Mouse (Mus musculus) kidney, embryonic 15.5 days (tissue): ENCODE data around the gene Lbp. TPM values are rescaled to one million over a fixed set of nuclear protein-coding genes. Genes with fewer than 3 reads are reported as not detected.

Source experiments
- ATAC-seq: fragments of 200-750 bp; cut with Nextera tagmentation; replicated peaks from 2 replicates; pipeline ENCODE4 v1.8.0; 2017; ENCODE audit warnings: moderate TSS enrichment; ENCODE audit not compliant: low FRiP score
- H3K27ac ChIP-seq: fragments of 300-500 bp; sonication (generic); 2 replicates; pipeline ENCODE4 v1.5.1; 2015; ENCODE audit warnings: mild to moderate bottlenecking, inconsistent platforms
- H3K27me3 ChIP-seq: fragments of 300-500 bp; sonication (generic); 2 replicates; pipeline ENCODE4 v1.6.1; 2015; ENCODE audit warnings: inconsistent platforms
- H3K36me3 ChIP-seq: fragments of 300-500 bp; sonication (generic); 2 replicates; pipeline ENCODE4 v1.6.1; 2015; ENCODE audit warnings: inconsistent platforms
- H3K4me1 ChIP-seq: fragments of 300-500 bp; sonication (generic); 2 replicates; pipeline ENCODE4 v1.6.1; 2015; ENCODE audit warnings: inconsistent platforms
- H3K4me2 ChIP-seq: fragments of 300-500 bp; sonication (generic); 2 replicates; pipeline ENCODE4 v1.6.1; 2015; ENCODE audit warnings: moderate library complexity, mild to moderate bottlenecking, inconsistent platforms
- H3K4me3 ChIP-seq: fragments of 300-500 bp; sonication (generic); replicated peaks from 2 replicates; pipeline ENCODE4 v1.5.1; 2015; ENCODE audit warnings: mild to moderate bottlenecking, inconsistent platforms
- H3K9ac ChIP-seq: fragments of 300-500 bp; sonication (generic); 2 replicates; pipeline ENCODE4 v1.6.1; 2015; ENCODE audit warnings: mild to moderate bottlenecking, inconsistent platforms
- H3K9me3 ChIP-seq: fragments of 300-500 bp; sonication (generic); replicated peaks from 2 replicates; pipeline ENCODE4 v1.6.1; 2016; ENCODE audit warnings: inconsistent platforms
- WGBS: fragments of 180-500 bp; shearing (Covaris S2); methylation state at CpG from one replicate; pipeline ENCODE4 v1.1.7; 2015; ENCODE audit warnings: mixed read lengths; 5-methylcytosine and 5-hydroxymethylcytosine counted together
- polyA plus RNA-seq: library from polyadenylated mRNA; unstranded; fragments of >200 nt; fragmentation: Nextera tagmentation; extraction: Ambion mirVana; gene quantifications from 2 replicates; pipeline ENCODE4 v1.2.1, GENCODE M21; 2015

Lbp gene
- polyA plus RNA-seq, 1 experiment from 2014 or later, result 27.2 TPM

GRCm38 (mm10) chr2:158279656-158280055 is 26.6 kb upstream of the Lbp start:
- no peak for ATAC-seq
- Histone ChIP-seq H3K27ac (peak overlapping the region; percentile 18; the same call in 1 of the 2 replicates), H3K27me3 (no peaks in the 10 kb centered on the region), H3K36me3 (no peaks in the 10 kb centered on the region), H3K4me2 (no peak overlapping the region), H3K9ac (no peak overlapping the region), H3K4me3 (no peak overlapping the region), H3K9me3 (no peaks in the 10 kb centered on the region), H3K4me1 (peaks cover 46% of the 10 kb centered on the region)
- WGBS, result 89% methylated on average over 4 of the region's 4 CpGs

GRCm38 (mm10) chr2:158281497-158282205 is 24.6 kb upstream of the Lbp start:
- Histone ChIP-seq H3K9me3 (no peaks in the 10 kb centered on the region), H3K4me3 (no peak overlapping the region), H3K36me3 (no peaks in the 10 kb centered on the region), H3K4me2 (no peak overlapping the region), H3K9ac (no peak overlapping the region), H3K27ac (no peak overlapping the region), H3K27me3 (no peaks in the 10 kb centered on the region), H3K4me1 (peaks cover 47% of the 10 kb centered on the region)
- WGBS, result 53% methylated on average over 16 of the region's 16 CpGs
- no peak for ATAC-seq

- Histone ChIP-seq H3K9ac (no peak overlapping the region), H3K4me2 (no peak overlapping the region), H3K36me3 (no peaks in the 10 kb centered on the region), H3K4me1 (peaks cover 33% of the 10 kb centered on the region), H3K27ac (no peak overlapping the region), H3K4me3 (no peak overlapping the region), H3K27me3 (no peaks in the 10 kb centered on the region), H3K9me3 (no peaks in the 10 kb centered on the region)
- 72% methylated on average over 7 of the region's 7 CpGs for WGBS
- ATAC-seq, result no peak
These were observed 23.2 kb upstream of the Lbp start for GRCm38 (mm10) chr2:158283136-158283535.

- Histone ChIP-seq H3K4me1 (peaks cover 31% of the 10 kb centered on the region), H3K27me3 (no peaks in the 10 kb centered on the region), H3K27ac (no peak overlapping the region), H3K36me3 (no peaks in the 10 kb centered on the region), H3K9ac (no peak overlapping the region), H3K4me3 (no peak overlapping the region), H3K9me3 (no peaks in the 10 kb centered on the region), H3K4me2 (no peak overlapping the region)
- 75% methylated on average over 6 of the region's 6 CpGs for WGBS
- no peak for ATAC-seq
These were observed 22.5 kb upstream of the Lbp start for GRCm38 (mm10) chr2:158283771-158284170.

- H3K9ac ChIP-seq, result no peak overlapping the region
- no peak overlapping the region for H3K4me2 ChIP-seq
- ATAC-seq, result peak; percentile 75
- WGBS, result 25% methylated on average over 11 of the region's 11 CpGs
- no peak overlapping the region for H3K4me3 ChIP-seq
- no peaks in the 10 kb centered on the region for H3K9me3 ChIP-seq
- peaks cover 26% of the 10 kb centered on the region for H3K4me1 ChIP-seq
- no peaks in the 10 kb centered on the region for H3K36me3 ChIP-seq
- H3K27ac ChIP-seq, result no peak overlapping the region
- H3K27me3 ChIP-seq, result no peaks in the 10 kb centered on the region
These were observed 21.7 kb upstream of the Lbp start for GRCm38 (mm10) chr2:158284571-158284970.

GRCm38 (mm10) chr2:158285655-158286054 is 20.6 kb upstream of the Lbp start:
- Histone ChIP-seq H3K4me2 (no peak overlapping the region), H3K9me3 (no peaks in the 10 kb centered on the region), H3K9ac (no peak overlapping the region), H3K27me3 (no peaks in the 10 kb centered on the region), H3K27ac (no peak overlapping the region), H3K36me3 (no peaks in the 10 kb centered on the region), H3K4me3 (no peak overlapping the region), H3K4me1 (peaks cover 25% of the 10 kb centered on the region)
- ATAC-seq, result no peak
- WGBS, result 52% methylated on average over 6 of the region's 6 CpGs

GRCm38 (mm10) chr2:158295700-158296099 is 10.6 kb upstream of the Lbp start:
- peaks cover 9% of the 10 kb centered on the region for H3K4me1 ChIP-seq
- no peak for ATAC-seq
- H3K4me2 ChIP-seq, result no peak overlapping the region
- H3K36me3 ChIP-seq, result no peaks in the 10 kb centered on the region
- no peak overlapping the region for H3K27ac ChIP-seq
- no peak overlapping the region for H3K4me3 ChIP-seq
- H3K27me3 ChIP-seq, result no peaks in the 10 kb centered on the region
- H3K9me3 ChIP-seq, result no peaks in the 10 kb centered on the region
- H3K9ac ChIP-seq, result no peak overlapping the region
- 61% methylated on average over 9 of the region's 9 CpGs for WGBS

GRCm38 (mm10) chr2:158299203-158299602 is 7.1 kb upstream of the Lbp start:
- WGBS, result 82% methylated on average over 3 of the region's 3 CpGs
- H3K9ac ChIP-seq, result no peak overlapping the region
- H3K4me3 ChIP-seq, result no peak overlapping the region
- no peak for ATAC-seq
- H3K4me1 ChIP-seq, result peaks cover 9% of the 10 kb centered on the region
- H3K4me2 ChIP-seq, result no peak overlapping the region
- H3K27me3 ChIP-seq, result no peaks in the 10 kb centered on the region
- H3K27ac ChIP-seq, result no peak overlapping the region
- no peaks in the 10 kb centered on the region for H3K9me3 ChIP-seq
- H3K36me3 ChIP-seq, result no peaks in the 10 kb centered on the region

- no peaks in the 10 kb centered on the region for H3K27me3 ChIP-seq
- H3K4me3 ChIP-seq, result no peak overlapping the region
- peaks cover 9% of the 10 kb centered on the region for H3K4me1 ChIP-seq
- no peak for ATAC-seq
- no peak overlapping the region for H3K9ac ChIP-seq
- H3K36me3 ChIP-seq, result no peaks in the 10 kb centered on the region
- 76% methylated on average over 4 of the region's 4 CpGs for WGBS
- H3K27ac ChIP-seq, result no peak overlapping the region
- no peaks in the 10 kb centered on the region for H3K9me3 ChIP-seq
- no peak overlapping the region for H3K4me2 ChIP-seq
These were observed 6.6 kb upstream of the Lbp start for GRCm38 (mm10) chr2:158299731-158300130.

- Histone ChIP-seq H3K27ac (no peak overlapping the region), H3K9ac (no peak overlapping the region), H3K4me2 (no peak overlapping the region), H3K4me1 (peaks cover 22% of the 10 kb centered on the region), H3K4me3 (no peak overlapping the region), H3K36me3 (no peaks in the 10 kb centered on the region), H3K9me3 (no peaks in the 10 kb centered on the region), H3K27me3 (no peaks in the 10 kb centered on the region)
- 70% methylated on average over 3 of the region's 3 CpGs for WGBS
- no peak for ATAC-seq
These were observed 3.5 kb upstream of the Lbp start for GRCm38 (mm10) chr2:158302807-158303206.

GRCm38 (mm10) chr2:158306696-158307049 is 380 bp downstream of the Lbp start:
- H3K4me3 ChIP-seq, result peak overlapping the region; percentile 25
- H3K27ac ChIP-seq, result peak overlapping the region; percentile 82
- peak overlapping the region; percentile 47 for H3K4me2 ChIP-seq

GRCm38 (mm10) chr2:158308276-158308675 is 2.0 kb downstream of the Lbp start:
- H3K27ac ChIP-seq, result 0 out of 2 replicates have a peak overlapping the region, but pooled peaks have one; percentile 15
- H3K4me1 ChIP-seq, result peaks cover 22% of the 10 kb centered on the region
- H3K9me3 ChIP-seq, result no peaks in the 10 kb centered on the region
- ATAC-seq, result no peak
- no peak overlapping the region for H3K4me2 ChIP-seq
- no peaks in the 10 kb centered on the region for H3K27me3 ChIP-seq
- no peaks in the 10 kb centered on the region for H3K36me3 ChIP-seq
- WGBS, result 51% methylated on average over 5 of the region's 5 CpGs
- no peak overlapping the region for H3K9ac ChIP-seq
- H3K4me3 ChIP-seq, result no peak overlapping the region

More at GRCm38 (mm10) chr2:158306696-158307049, 380 bp downstream of the Lbp start:
- 21% methylated on average over 6 of the region's 6 CpGs for WGBS
- Histone ChIP-seq H3K36me3 (no peaks in the 10 kb centered on the region), H3K9ac (0 out of 2 replicates have a peak overlapping the region, but pooled peaks have one; percentile 16), H3K9me3 (no peaks in the 10 kb centered on the region), H3K27me3 (no peaks in the 10 kb centered on the region), H3K4me1 (peaks cover 22% of the 10 kb centered on the region)
- peak; percentile 4; the same call in 1 of the 2 replicates for ATAC-seq

GRCm38 (mm10) chr2:158313089-158313488 is 6.8 kb downstream of the Lbp start:
- Histone ChIP-seq H3K4me2 (no peak overlapping the region), H3K36me3 (no peaks in the 10 kb centered on the region), H3K27me3 (no peaks in the 10 kb centered on the region), H3K9me3 (no peaks in the 10 kb centered on the region), H3K4me3 (no peak overlapping the region), H3K27ac (0 out of 2 replicates have a peak overlapping the region, but pooled peaks have one; percentile 42), H3K4me1 (peaks cover 3% of the 10 kb centered on the region), H3K9ac (no peak overlapping the region)
- ATAC-seq, result no peak
- WGBS, result 39% methylated on average over 1 of the region's 1 CpGs
